Mouse (Mus musculus) hindbrain, embryonic 11.5 days (tissue): ENCODE results near the gene Sik1. TPM values are rescaled to one million over a fixed set of nuclear protein-coding genes. Genes with fewer than 3 reads are reported as not detected.

ENCODE experiments used
- ATAC-seq: fragments of 200-750 bp; cut with Nextera tagmentation; 2 replicates; pipeline ENCODE4 v1.8.0; 2017; ENCODE audit warnings: mild to moderate bottlenecking, moderate TSS enrichment, moderate library complexity; ENCODE audit not compliant: low FRiP score
- DNase-seq: peaks from one replicate; pipeline ENCODE4 v3.0.0-alpha.2; 2015; ENCODE audit warnings: low spot score
- H3K27ac ChIP-seq: fragments of 300-500 bp; sonication (generic); 2 replicates; pipeline ENCODE4 v1.5.1; 2014; ENCODE audit warnings: mild to moderate bottlenecking, low read depth, low read length
- H3K27me3 ChIP-seq: fragments of 300-500 bp; sonication (generic); 2 replicates; pipeline ENCODE4 v1.6.1; 2014; ENCODE audit warnings: mild to moderate bottlenecking, low read length, moderate library complexity, mixed read lengths; ENCODE audit not compliant: control insufficient read depth, insufficient read depth
- H3K36me3 ChIP-seq: fragments of 300-500 bp; sonication (generic); 2 replicates; pipeline ENCODE4 v1.6.1; 2014; ENCODE audit warnings: mild to moderate bottlenecking, low read length, moderate library complexity, mixed read lengths; ENCODE audit not compliant: control insufficient read depth, insufficient read depth
- H3K4me1 ChIP-seq: fragments of 300-500 bp; sonication (generic); replicated peaks from 2 replicates; pipeline ENCODE4 v1.6.1; 2014; ENCODE audit warnings: low read length, mixed read lengths; ENCODE audit not compliant: control insufficient read depth, insufficient read depth
- H3K4me2 ChIP-seq: fragments of 300-500 bp; sonication (generic); replicated peaks from 2 replicates; pipeline ENCODE4 v1.6.1; 2014; ENCODE audit warnings: mild to moderate bottlenecking, low read depth, low read length
- H3K4me3 ChIP-seq: fragments of 300-500 bp; sonication (generic); 2 replicates; pipeline ENCODE4 v1.5.1; 2014; ENCODE audit warnings: low read depth, low read length
- H3K9ac ChIP-seq: fragments of 300-500 bp; sonication (generic); 2 replicates; pipeline ENCODE4 v1.6.1; 2014; ENCODE audit warnings: low read depth, low read length
- H3K9me3 ChIP-seq: fragments of 300-500 bp; sonication (generic); 2 replicates; pipeline ENCODE4 v1.6.1; 2016; ENCODE audit warnings: low read length; ENCODE audit not compliant: control insufficient read depth
- WGBS: fragments of 180-500 bp; shearing (Covaris S2); extraction: QIAGEN DNeasy Blood & Tissue Kit; methylation state at CpG from one replicate; pipeline ENCODE4 v1.1.7; 2014; 5-methylcytosine and 5-hydroxymethylcytosine counted together
- polyA plus RNA-seq: library from polyadenylated mRNA; unstranded; fragments of >200 nt; fragmentation: Nextera tagmentation; extraction: Ambion mirVana; gene quantifications from 2 replicates; pipeline ENCODE4 v1.2.1, GENCODE M21; 2014

The Sik1 gene
- polyA plus RNA-seq, 1 experiment from 2014 or later, result 17.9 TPM

GRCm38 (mm10) chr17:31879406-31879805 is 23.8 kb upstream of the Sik1 start:
- no peaks in the 10 kb centered on the region for H3K36me3 ChIP-seq
- DNase-seq, result no peak
- no peak overlapping the region for H3K27ac ChIP-seq
- WGBS, result 85% methylated on average over 10 of the region's 10 CpGs
- no peak overlapping the region for H3K4me2 ChIP-seq
- no peak overlapping the region for H3K9ac ChIP-seq
- H3K9me3 ChIP-seq, result no peaks in the 10 kb centered on the region
- H3K4me1 ChIP-seq, result no peaks in the 10 kb centered on the region; the same call in 1 of the 2 replicates
- ATAC-seq, result no peak
- no peak overlapping the region for H3K4me3 ChIP-seq
- H3K27me3 ChIP-seq, result no peaks in the 10 kb centered on the region

DNA sequence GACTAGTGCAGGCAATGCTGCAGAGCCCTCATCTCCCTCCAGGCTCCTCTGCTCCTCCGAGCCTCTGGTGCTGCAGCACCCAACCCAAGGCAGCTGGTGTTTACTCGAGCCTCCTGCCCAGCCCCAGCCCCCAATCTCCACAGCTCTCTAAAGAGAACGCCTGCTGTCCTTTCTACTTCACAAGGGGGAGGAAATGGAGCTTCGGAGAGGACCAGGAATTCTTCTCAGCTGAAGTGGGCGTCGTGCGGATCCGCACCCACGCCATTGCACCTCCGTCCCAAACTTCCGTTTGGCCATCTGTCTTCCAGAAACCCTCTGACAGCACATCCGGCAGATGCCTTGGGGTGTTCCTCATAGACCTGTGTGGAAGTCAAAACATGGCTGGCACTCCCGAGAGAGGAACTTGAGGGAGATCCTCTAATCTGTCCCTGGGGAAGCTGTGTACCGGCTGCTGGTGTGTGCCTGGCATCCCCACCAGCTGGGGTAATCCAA is 22.1 kb upstream of the Sik1 start:
- Histone ChIP-seq H3K27ac (0 out of 2 replicates have a peak overlapping the region, but pooled peaks have one; percentile 20), H3K36me3 (no peaks in the 10 kb centered on the region), H3K4me3 (no peak overlapping the region), H3K9me3 (no peaks in the 10 kb centered on the region), H3K4me1 (no peaks in the 10 kb centered on the region; the same call in 1 of the 2 replicates), H3K4me2 (no peak overlapping the region), H3K9ac (no peak overlapping the region), H3K27me3 (no peaks in the 10 kb centered on the region)
- 61% methylated on average over 14 of the region's 14 CpGs for WGBS
- DNase-seq (no peak), ATAC-seq (no peak)

DNA sequence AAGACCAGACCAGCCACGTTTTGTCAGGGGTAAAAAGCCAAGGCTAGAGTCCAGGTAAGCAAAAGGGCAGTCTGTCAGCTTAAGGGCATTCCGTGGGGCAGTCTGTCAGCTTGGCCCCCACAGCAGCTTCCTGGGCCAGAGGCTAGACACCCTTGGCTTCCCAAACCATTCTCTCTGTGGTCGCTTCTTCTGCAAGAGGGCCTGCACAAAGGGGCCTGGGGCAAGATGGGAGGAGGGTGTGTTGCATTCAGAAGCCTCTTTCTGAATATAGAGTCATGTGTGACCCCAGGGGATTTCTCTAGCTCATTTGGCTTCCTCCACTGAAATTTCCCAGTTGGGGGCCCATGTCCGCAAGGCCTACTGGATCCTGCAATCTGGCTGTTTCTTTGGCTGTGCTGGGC is 21.6 kb upstream of the Sik1 start:
- Histone ChIP-seq H3K36me3 (no peaks in the 10 kb centered on the region), H3K27ac (0 out of 2 replicates have a peak overlapping the region, but pooled peaks have one; percentile 20), H3K4me2 (no peak overlapping the region), H3K4me1 (no peaks in the 10 kb centered on the region; the same call in 1 of the 2 replicates), H3K9ac (no peak overlapping the region), H3K9me3 (no peaks in the 10 kb centered on the region), H3K27me3 (no peaks in the 10 kb centered on the region), H3K4me3 (no peak overlapping the region)
- WGBS, result 58% methylated on average over 4 of the region's 4 CpGs
- no peak for DNase-seq
- ATAC-seq, result no peak

DNA sequence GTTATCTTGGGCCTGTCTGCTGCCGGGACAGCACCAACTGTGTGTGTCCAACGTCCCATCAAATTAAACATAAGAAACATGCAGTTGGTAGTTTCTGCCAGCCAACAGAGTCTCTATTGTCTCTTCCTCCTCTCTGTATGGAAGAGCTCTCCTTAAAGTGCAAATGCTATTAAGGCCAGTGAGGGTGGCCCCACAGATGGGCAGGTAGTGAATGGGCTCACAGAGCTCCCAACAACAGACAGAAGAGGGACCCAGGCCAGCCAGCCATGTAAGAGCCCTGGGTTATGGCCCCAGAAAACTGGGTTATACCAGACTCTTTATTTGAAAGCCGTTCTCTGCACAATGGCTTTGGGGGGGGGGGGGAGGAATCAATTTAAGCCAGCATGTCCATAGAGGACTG is 21.2 kb upstream of the Sik1 start:
- DNase-seq (no peak), ATAC-seq (no peak)
- Histone ChIP-seq H3K4me2 (no peak overlapping the region), H3K4me3 (no peak overlapping the region), H3K27me3 (no peaks in the 10 kb centered on the region), H3K27ac (no peak overlapping the region), H3K4me1 (no peaks in the 10 kb centered on the region; the same call in 1 of the 2 replicates), H3K9me3 (no peaks in the 10 kb centered on the region), H3K36me3 (no peaks in the 10 kb centered on the region), H3K9ac (no peak overlapping the region)
- WGBS, result 55% methylated on average over 3 of the region's 3 CpGs

GRCm38 (mm10) chr17:31875326-31875930 is 19.8 kb upstream of the Sik1 start:
- H3K4me1 ChIP-seq, result no peaks in the 10 kb centered on the region; the same call in 1 of the 2 replicates
- WGBS, result 85% methylated on average over 10 of the region's 10 CpGs

GRCm38 (mm10) chr17:31874691-31875090 is 19.1 kb upstream of the Sik1 start:
- ATAC-seq, result no peak
- no peaks in the 10 kb centered on the region for H3K36me3 ChIP-seq
- no peak overlapping the region for H3K4me2 ChIP-seq
- DNase-seq, result no peak
- H3K4me1 ChIP-seq, result no peaks in the 10 kb centered on the region; the same call in 1 of the 2 replicates
- no peaks in the 10 kb centered on the region for H3K9me3 ChIP-seq
- H3K4me3 ChIP-seq, result no peak overlapping the region
- H3K27me3 ChIP-seq, result no peaks in the 10 kb centered on the region
- H3K27ac ChIP-seq, result peak overlapping the region; percentile 10; the same call in 1 of the 2 replicates
- H3K9ac ChIP-seq, result no peak overlapping the region
- 81% methylated on average over 12 of the region's 12 CpGs for WGBS

More at GRCm38 (mm10) chr17:31875326-31875930, 19.8 kb upstream of the Sik1 start:
- Histone ChIP-seq H3K27me3 (no peaks in the 10 kb centered on the region), H3K9ac (no peak overlapping the region), H3K36me3 (no peaks in the 10 kb centered on the region), H3K9me3 (no peaks in the 10 kb centered on the region), H3K4me3 (no peak overlapping the region), H3K27ac (no peak overlapping the region), H3K4me2 (no peak overlapping the region)
- ATAC-seq (no peak), DNase-seq (no peak)

GRCm38 (mm10) chr17:31873973-31874372 is 18.4 kb upstream of the Sik1 start:
- 62% methylated on average over 8 of the region's 8 CpGs for WGBS
- Histone ChIP-seq H3K9me3 (no peaks in the 10 kb centered on the region), H3K9ac (no peak overlapping the region), H3K27ac (no peak overlapping the region), H3K4me2 (no peak overlapping the region), H3K27me3 (no peaks in the 10 kb centered on the region), H3K36me3 (no peaks in the 10 kb centered on the region), H3K4me1 (no peaks in the 10 kb centered on the region; the same call in 1 of the 2 replicates), H3K4me3 (no peak overlapping the region)
- ATAC-seq, result no peak
- no peak for DNase-seq

- Histone ChIP-seq H3K4me2 (no peak overlapping the region), H3K9me3 (no peaks in the 10 kb centered on the region), H3K9ac (no peak overlapping the region), H3K27me3 (no peaks in the 10 kb centered on the region), H3K27ac (no peak overlapping the region), H3K4me3 (no peak overlapping the region), H3K36me3 (no peaks in the 10 kb centered on the region), H3K4me1 (no peaks in the 10 kb centered on the region; the same call in 1 of the 2 replicates)
- ATAC-seq (no peak), DNase-seq (no peak)
- 86% methylated on average over 8 of the region's 8 CpGs for WGBS
These were observed 17.7 kb upstream of the Sik1 start for GRCm38 (mm10) chr17:31873185-31873870.

- 77% methylated on average over 7 of the region's 7 CpGs for WGBS
- H3K9ac ChIP-seq, result no peak overlapping the region
- no peaks in the 10 kb centered on the region; the same call in 1 of the 2 replicates for H3K4me1 ChIP-seq
- H3K9me3 ChIP-seq, result no peaks in the 10 kb centered on the region
- H3K4me3 ChIP-seq, result no peak overlapping the region
- H3K36me3 ChIP-seq, result no peaks in the 10 kb centered on the region
- DNase-seq (no peak), ATAC-seq (no peak)
- H3K27ac ChIP-seq, result no peak overlapping the region
- no peak overlapping the region for H3K4me2 ChIP-seq
- no peaks in the 10 kb centered on the region for H3K27me3 ChIP-seq
These were observed 17.2 kb upstream of the Sik1 start for GRCm38 (mm10) chr17:31872826-31873165.
